Mouse (Mus musculus) CD4-positive, CD25-positive, alpha-beta regulatory T cell, adult 4 months (primary cell): ENCODE data around the gene Golt1a. TPM values are rescaled to one million over a fixed set of nuclear protein-coding genes. Genes with fewer than 3 reads are reported as not detected.

Experiments used
- ATAC-seq: one replicate; pipeline ENCODE4 v1.8.0; 2017
- polyA plus RNA-seq, 2 experiments: library from polyadenylated mRNA; unstranded; fragments of 100-300 nt; shearing (Covaris generic); gene quantifications; one replicate each; pipeline ENCODE4 v1.2.1; 2017

Golt1a gene
- polyA plus RNA-seq, 2 experiments from 2014 or later = not detected

DNA sequence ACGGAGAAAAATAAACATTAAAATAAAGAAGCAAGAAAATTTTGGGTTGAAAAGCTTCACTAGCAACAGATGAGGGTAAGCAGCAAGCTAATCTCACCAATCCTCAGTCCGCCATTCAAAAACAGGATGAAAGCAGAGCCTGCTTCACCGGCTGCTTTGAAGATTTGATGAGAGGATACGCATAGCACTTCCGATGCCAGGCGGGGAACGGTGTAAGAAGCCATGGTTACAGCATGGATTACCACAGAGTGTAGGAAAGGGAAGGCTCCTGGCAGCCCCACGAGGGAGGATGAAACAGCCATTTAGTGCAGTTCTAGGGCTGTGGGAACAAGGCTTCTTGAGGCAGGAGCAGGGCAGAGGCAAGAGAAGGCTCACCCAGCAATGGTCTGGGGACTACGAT lies 42.2 kb downstream of the Golt1a start:
- ATAC-seq = no peak

GRCm38 (mm10) chr1:133353371-133353809 lies 43.8 kb downstream of the Golt1a start:
- ATAC-seq = no peak

DNA sequence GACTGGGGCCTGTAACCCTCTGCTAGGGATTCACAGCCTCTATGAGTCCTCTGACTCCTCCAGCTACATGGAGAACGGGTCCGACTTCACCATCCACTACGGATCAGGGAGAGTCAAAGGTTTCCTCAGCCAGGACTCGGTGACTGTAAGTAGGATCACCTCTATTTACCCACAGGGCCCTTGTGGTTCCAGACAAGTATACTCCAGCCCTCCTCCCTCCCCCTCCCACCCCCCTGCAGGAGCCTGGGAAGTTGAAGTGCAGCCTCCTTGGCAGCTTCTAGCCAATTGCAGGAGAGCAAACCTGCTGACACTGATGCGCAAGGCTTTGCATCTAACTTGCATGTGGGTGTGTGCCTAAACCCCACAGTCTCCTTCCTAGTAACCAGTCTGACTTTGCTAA lies 45.9 kb downstream of the Golt1a start:
- no peak for ATAC-seq

DNA sequence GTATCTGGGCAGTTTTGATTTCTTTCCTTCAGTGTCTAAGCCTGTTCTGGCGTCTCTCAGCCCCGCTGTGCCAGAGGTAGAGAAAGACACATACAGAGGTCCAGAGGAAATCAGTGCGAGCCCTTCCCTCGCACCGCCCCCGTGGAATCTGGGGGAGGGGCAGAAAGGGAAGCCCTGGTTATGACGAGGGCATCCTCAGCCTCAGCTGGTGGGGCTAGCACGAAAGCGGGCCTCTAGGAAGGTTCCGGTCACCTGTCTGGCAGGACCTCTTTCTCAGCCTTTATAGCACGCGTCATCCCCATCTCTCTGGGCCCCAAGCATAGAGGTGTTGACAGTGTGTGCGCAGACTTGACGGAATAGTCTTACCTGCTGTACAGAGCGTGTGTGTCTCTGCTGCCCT lies 46.3 kb downstream of the Golt1a start:
- no peak for ATAC-seq

- no peak for ATAC-seq
Measured at GRCm38 (mm10) chr1:133356330-133356729, 46.7 kb downstream of the Golt1a start.

- ATAC-seq = no peak
Measured at GRCm38 (mm10) chr1:133361006-133361405, 51.4 kb downstream of the Golt1a start.

GRCm38 (mm10) chr1:133362103-133362502 lies 52.5 kb downstream of the Golt1a start:
- ATAC-seq = no peak

DNA sequence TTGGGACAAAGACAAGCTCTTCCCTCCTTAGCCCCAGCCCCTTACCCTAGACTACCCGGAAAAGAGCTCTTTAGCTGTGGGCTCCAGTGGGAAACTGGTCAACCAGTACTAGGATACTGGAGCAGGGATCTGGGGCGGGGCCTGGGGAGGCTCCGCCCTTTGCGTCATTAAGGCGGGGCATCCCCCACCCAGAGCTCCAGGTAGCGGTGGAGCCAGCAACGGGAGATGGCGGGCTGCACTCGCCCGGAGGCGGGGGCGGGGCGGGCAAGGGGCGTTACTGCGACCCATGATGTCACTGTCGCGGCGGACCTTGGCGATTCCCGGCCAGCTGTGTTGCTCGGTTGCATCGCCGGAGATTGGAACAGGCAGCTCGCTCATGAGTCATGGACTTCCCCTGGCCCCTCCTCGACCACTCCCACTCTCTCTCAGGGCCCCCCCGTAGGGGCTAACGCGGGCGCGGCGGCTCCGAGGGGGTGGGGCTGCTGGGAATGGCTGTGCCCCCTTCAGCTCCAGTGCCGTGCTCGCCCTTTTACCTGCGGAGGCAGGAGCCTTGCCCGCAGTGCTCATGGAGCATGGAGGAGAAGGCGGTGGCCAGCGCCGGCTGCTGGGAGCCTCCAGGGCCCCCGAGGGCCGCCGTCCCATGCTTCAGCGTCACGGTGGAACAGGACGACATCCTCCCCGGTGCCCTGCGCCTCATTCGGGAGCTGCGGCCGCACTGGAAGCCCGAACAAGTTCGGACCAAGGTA lies 53.8 kb downstream of the Golt1a start, which contains the start of gene Etnk2:
TSS of gene Etnk2 (plus strand) at position 297 of the 746 bp plus-strand sequence.
- no peak for ATAC-seq

- ATAC-seq = no peak
Measured at GRCm38 (mm10) chr1:133364022-133364630, 54.5 kb downstream of the Golt1a start.

DNA sequence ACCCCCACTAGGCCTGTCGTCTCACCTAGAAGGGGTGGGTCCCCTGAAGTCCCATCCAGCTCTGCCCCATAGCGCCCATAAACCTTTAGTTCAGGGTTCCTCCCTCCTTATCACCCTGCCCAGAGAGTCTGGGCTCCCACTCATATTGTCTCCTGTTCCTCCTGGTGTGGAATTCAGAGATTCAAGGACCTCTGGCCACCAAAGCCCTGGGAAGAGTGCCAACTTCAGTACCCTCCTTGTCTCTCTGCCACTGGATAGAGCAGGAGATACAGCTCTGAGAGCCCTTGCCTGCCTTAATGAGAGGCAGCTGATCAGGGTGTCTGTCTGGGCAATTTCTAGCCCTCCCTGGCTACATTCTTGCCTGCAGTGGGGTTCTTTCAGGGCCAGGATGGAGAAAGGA lies 55.3 kb downstream of the Golt1a start:
- no peak for ATAC-seq

GRCm38 (mm10) chr1:133366951-133367605 lies 57.5 kb downstream of the Golt1a start:
- no peak for ATAC-seq

GRCm38 (mm10) chr1:133367606-133368488 lies 58.2 kb downstream of the Golt1a start:
- no peak for ATAC-seq

GRCm38 (mm10) chr1:133368644-133369043 lies 59.0 kb downstream of the Golt1a start:
- no peak for ATAC-seq

DNA sequence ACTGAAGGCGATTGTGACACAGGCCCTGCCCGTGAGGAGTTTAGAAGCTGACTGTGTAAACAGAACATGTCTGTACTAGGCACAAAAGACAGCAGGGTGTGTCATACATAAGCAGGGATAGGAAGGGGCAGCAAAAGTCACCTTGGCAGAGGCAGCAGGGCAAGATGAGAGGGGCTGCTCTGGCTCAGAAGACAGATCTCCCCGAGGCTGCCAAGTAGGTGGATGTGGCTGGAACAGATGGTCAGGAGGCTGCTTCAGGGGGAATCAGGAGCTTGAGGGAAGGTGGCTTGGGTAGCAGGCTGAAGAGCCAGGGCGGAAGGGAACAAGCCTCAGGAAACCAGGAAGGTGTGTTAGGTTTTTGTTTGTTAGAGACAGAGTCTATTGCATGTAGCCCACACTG lies 60.8 kb downstream of the Golt1a start:
- no peak for ATAC-seq

GRCm38 (mm10) chr1:133371431-133371830 lies 61.8 kb downstream of the Golt1a start:
- no peak for ATAC-seq

DNA sequence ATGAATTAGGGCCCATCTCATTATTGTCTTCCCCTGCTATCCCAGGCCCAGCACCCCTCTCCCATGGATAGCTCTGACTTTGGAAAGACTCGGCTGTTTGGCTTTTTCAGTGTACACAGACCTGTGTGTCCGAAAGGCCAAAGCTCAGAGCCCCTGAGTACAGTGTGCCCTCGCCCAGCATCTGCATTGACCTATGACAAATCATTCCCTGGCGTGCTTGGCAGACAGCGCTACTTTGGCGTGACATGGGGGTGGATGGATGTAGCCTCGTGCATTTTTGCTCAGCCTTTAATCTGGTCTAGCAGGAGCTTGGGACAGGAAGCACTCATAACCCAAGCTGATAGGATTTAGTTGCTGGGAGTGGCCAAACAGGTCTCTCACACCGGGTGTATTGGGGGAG lies 62.5 kb downstream of the Golt1a start:
- ATAC-seq = no peak

Other genes starting within 250 kb of the Golt1a start
- gene Ppp1r15b, start 178.7 kb upstream of the Golt1a start, polyA plus RNA-seq = 10 to 100 TPM; 20.6 to 21.8 TPM
- gene Plekha6, start 145.6 kb upstream of the Golt1a start, polyA plus RNA-seq = not detected
- gene Kiss1, start 12.1 kb downstream of the Golt1a start, polyA plus RNA-seq = not detected
- not detected for gene Ren1, start 40.7 kb downstream of the Golt1a start, polyA plus RNA-seq
- not detected for gene Etnk2, start 53.8 kb downstream of the Golt1a start, polyA plus RNA-seq
- not detected for gene Sox13, start 114.6 kb downstream of the Golt1a start, polyA plus RNA-seq